Mouse (Mus musculus): ENCODE measurements at regions not wholly inside any gene's neighbourhood (a gene's known extent, or its start where the extent isn't known, plus 50 kb on each side); places are given as distances from the start of the nearest gene placed in this dataset.
"Not testable (repeated sequence)": the region's sequence is repeated elsewhere in the genome, so short reads cannot be mapped to it uniquely, and the experiment has no call there.

DNA sequence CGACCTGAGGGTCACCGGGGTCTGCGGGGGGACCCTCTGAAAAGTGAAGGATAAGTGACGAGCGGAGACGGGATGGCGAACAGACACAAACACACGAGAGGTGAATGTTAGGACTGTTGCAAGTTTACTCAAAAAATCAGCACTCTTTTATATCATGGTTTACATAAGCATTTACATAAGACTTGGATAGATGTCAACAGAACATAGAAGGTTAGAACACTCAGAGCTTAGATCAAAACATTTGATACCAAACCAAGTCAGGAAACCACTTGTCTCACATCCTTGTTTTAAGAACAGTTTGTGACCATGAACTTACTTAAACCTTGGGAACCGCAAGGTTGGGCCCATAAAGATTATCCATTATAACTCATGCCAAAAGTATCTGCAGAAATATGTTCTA, 1042.2 kb upstream of the Sel1l start:
- ATAC-seq (replicated peaks; ENCODE audit: poor library complexity): peak; percentile 42; the same call in 1 of the 2 replicates

DNA sequence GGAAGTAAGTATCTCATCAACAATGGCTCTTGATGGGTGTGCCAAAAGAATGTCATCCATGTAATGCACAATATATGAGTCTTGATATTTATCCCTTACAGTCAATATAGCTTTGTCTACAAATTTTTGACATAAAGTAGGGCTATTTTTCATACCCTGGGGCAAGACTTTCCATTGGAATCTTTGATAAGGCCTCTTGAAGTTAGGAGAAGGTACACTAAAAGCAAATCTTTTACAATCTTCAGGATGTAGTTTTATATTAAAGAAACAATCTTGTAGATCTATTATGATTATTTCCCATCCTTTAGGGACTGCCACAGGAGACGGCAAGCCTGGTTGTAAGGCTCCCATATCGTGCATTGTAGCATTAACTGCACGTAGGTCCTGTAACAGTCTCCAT, 1038.8 kb upstream of the Sel1l start:
- ATAC-seq (replicated peaks; ENCODE audit: poor library complexity): no peak

DNA sequence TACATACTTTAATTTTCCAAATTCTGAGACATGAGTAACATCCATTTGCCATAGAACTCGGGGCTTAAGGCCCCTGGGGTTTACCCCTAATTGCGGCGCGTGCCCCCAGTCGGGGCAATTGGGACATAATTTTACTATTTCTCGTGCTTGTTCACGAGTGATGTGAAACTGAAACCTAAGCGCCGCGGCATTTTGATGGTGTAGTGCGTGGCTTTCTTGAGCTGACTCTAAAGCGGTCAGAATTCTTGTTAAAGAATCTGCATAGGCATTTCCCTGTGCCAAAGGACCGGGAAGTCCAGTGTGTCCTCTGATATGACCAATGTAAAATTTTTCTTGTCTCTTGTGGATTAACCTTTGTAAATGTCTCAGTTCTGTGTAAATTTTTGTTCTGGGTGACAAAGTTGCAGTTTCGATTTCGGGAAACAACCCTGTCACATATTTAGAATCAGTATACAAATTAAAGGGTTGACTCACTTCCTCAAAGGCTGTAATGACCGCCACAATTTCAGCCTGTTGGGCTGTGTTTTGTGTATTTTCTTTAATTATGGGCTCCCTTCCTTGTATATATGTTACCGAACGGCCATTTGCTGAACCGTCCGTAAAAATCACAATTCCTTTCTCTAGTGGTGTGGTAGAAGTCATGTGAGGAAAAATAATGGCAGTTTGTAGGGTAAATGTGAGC, 1037.6 kb upstream of the Sel1l start:
- not testable (repeated sequence) for ATAC-seq (replicated peaks; ENCODE audit: poor library complexity)

DNA sequence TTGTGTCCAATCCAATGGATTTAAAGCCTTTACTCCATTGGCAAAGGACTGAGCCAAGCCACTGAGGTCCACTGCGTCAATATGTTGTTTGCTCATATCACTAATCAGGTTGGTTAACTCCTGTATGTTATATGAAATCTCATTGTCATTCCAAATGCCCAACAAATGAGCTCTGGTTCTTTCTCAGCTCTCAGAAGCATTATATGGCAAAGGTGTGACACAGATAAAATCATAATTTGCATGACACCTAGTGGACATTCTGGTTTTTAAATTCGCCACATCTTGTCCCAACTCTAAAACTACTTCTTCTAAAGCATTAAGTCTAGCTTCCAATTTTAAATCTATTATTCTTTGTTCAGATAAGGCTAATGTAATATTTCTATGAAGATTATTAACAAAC, 1035.1 kb upstream of the Sel1l start:
- not testable (repeated sequence) for ATAC-seq (replicated peaks; ENCODE audit: poor library complexity)

DNA sequence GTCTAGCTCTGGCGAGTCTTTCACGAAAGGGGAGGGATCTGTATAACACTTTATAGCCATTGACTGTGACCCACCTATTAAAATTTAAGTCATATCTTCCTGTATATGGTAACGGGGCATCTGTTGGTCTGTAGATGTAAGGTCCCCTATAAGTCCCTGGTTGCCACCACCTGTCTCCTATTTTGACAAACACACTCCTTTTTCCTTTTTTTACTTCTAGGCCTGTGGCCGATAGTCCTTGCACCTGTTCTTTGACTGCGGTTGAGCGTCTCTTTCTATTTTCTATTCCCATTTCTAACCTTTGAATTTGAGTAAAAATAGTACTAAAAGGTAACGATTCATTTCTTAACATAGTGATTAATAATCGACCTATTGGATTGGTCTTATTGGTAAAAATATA, 1034.1 kb upstream of the Sel1l start:
- peak; percentile 60 for ATAC-seq (replicated peaks; ENCODE audit: poor library complexity)

DNA sequence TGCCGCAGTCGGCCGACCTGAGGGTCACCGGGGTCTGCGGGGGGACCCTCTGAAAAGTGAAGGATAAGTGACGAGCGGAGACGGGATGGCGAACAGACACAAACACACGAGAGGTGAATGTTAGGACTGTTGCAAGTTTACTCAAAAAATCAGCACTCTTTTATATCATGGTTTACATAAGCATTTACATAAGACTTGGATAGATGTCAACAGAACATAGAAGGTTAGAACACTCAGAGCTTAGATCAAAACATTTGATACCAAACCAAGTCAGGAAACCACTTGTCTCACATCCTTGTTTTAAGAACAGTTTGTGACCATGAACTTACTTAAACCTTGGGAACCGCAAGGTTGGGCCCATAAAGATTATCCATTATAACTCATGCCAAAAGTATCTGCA, 1033.6 kb upstream of the Sel1l start:
- peak; percentile 35; the same call in 1 of the 2 replicates for ATAC-seq (replicated peaks; ENCODE audit: poor library complexity)

DNA sequence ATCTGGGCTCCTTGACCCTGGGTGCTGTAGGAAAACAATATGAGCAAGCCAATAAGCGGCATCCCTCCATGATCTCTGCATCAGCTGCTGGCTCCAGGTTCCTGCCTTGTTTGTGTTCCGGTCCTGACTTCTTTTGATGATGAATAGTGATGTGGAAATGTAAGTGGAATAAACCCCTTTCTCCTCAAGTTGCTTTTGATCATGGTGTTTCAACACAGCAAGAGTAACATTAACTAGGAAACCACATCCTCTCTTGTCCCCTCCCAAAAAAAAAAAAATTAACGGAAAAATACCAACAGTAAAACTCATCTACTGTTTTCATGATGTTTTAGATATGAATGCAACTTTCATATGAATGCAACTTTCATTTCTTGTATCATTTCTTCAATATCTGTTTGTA, 1024.6 kb upstream of the Sel1l start:
- no peak for ATAC-seq (replicated peaks; ENCODE audit: poor library complexity)

DNA sequence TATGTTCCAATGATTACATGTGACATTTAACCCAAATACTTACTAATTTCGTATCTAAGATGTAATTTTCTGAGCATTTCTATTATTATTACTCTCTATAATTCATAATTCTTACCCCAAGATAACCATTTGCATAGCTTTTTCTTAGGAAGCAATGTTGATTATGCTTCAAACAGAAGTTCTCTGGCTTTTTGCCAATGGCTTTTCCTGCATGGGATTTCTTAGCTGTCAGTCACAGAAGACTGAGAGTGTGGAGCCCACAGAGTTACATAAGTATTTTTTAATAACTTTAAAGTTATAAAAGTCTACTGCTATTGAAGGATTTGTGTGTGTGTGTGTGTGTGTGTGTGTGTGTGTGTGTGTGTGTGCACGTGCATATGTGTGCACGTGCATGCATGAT, 1020.4 kb upstream of the Sel1l start:
- no peak for ATAC-seq (replicated peaks; ENCODE audit: poor library complexity)

DNA sequence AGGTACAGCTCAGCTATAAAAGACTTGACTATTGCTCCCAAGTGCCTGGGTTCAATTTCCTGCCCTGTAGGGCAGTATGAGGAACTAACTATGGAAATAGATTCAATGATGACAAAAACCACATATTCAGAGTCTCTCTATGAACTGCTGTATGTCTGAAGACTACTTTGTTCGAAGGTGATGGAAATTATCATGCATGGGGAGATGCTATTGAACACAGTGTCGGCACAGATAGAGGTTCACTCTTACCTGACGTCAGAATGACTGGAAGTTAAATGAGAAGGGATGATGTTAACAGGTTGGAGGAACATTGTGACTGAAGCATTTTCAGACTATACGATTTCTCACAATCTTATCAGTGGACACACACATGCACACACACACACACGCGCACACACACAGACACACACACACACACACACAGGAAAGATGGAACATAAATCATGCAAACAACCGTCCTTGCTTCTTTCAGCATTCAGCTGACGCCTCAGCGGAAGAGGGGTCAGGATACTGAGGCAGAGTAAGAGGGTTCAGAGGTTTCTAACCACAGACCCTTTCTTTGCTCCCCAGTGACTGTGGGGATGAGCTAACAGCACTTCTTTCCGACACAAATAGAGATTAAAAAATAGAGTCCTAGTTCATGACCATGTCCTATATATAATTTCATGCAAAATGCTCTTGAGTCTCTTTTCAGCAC, 974.3 kb upstream of the Sel1l start:
- ATAC-seq (replicated peaks; ENCODE audit: poor library complexity): peak; percentile 66

DNA sequence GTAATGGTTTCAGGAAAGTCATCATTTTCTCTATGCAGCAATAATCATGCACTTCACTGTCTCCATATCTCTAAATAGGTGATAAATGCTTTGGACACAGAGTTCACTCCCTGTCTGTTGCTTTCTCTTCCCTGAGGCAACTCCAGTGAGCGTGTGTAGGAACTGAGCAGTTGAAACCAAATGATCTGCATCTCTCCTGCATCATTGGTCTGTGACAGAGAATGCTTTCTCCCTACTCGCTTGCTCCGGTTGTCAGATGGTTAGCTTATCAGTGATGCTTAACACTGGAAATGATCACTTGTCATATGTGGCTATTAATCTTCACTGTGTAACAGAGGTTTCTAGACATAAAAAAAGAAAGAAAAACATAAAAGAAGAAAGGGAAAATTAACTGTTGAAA, 969.7 kb upstream of the Sel1l start:
- no peak for ATAC-seq (replicated peaks; ENCODE audit: poor library complexity)

DNA sequence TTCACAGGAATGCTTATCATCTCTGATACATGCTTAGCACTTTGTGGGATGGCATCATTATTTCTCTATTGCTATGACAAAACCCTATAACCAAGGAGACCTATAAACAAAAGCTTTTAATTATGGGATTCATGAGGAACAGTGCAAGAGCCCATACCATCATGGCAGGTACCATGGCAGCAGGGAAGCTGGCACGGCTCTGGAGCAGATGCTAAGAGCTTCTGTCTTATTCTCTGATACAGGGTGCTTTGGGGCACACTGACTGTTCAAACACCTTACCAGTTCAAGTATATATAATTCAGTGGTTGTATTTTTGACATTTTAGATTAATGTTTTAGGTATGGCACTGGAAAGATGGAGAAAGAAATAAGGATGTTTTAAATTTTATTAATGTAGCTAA, 952.2 kb upstream of the Sel1l start:
- no peak for ATAC-seq (replicated peaks; ENCODE audit: poor library complexity)

DNA sequence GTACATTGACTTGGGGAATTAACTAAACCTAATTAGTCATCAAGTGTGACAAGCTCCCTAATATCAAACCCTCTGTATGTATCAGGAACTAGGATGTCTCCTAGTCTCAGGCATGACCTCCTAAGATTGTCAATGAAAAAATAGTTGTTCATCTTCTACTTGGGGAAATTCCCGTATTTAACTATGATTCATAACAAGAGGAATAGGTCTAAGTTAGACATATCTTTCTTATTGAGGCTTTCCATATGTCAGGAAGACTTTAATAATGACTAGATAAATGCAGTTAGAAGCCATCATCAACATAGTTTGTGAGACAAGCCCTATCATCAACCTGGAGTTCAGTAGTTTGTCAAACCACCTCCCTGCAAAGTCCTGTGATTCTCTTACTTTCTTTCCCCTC, 934.4 kb upstream of the Sel1l start:
- ATAC-seq (replicated peaks; ENCODE audit: poor library complexity): no peak

DNA sequence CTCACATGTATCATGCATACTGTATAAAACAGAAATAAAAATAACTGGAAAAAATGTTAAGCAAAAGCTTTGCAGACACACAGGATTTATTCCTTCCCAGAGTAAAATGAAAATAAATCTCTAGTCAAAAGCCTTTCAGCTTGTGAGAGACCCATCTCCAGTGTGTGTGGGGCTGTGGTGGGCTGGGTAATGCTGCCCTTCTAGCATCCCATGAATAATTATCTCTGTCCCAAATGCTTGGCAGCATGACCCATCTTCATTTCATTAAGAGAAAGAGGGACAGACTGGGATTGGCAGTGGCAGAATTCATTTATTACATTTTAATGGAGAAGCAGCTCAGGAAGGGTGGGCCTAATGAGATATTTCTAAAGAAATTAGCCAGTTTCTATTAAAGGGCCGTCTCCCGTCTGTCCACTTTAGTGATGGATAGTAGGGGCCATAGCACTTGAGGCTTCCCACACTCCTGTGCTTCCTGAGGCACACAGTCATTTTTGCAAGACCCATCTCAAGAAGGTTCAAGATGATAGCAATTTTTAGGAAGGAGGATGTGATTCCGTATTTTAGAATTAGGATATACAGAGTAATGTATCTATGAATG, 930.8 kb upstream of the Sel1l start:
- no peak for ATAC-seq (replicated peaks; ENCODE audit: poor library complexity)

DNA sequence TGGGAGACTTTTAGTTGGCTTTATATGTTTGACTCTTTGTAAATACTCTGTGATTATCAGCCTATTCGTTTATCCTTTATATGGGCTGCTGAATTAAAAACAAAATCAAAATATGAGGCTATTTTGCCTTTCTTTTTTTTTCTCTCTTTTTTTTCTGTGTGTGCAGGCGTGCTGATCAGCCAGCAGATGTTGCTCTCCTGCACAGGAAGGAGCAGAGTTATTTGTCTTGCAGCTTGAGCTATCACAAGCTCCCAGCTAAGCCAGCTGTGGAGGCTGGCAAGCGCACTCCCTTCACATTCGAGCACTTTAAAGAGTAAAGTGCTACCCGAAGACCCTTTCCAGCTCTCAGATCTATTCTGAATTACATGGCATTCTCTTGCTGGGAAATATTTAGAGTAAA, 926.7 kb upstream of the Sel1l start:
- no peak for ATAC-seq (replicated peaks; ENCODE audit: poor library complexity)

DNA sequence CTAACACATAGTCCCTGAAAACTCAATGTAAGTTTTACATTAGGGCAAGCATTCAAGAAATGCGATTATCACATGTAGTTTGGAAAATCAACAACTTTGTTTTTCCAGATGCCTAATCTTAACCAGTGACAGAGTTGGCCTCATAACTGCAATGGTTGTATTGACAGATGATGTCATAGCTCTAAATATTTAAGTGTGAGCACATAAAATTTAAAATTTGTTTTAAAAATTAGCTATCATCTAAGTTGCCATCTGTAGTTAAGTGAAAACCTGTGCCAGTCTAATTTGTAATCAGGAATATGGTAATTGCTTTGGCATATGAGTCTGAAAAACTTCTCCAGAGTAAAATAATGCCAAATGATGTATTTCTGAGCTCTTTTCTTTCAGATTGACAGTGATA, 899.6 kb upstream of the Sel1l start:
- no peak for ATAC-seq (replicated peaks; ENCODE audit: poor library complexity)

DNA sequence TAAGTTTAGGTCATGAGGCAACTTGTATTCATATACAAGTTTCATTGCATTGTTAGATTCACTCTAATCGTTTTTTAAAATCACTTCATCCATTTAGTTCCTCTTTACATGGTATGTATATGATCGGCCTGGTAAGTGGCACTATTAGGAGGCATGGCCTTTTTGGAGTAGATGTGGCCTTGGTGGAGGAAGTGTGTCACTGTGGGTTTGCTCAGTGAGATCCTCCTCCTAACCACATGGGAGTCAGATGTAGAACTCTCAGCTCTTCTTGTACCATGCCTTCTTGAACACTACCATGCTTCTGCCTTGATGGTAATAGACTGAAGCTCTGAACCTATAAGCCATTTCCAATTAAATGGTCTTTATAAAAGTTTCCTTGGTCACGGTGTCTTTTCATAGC, 891.9 kb upstream of the Sel1l start:
- peak; percentile 94 for ATAC-seq (replicated peaks; ENCODE audit: poor library complexity)

DNA sequence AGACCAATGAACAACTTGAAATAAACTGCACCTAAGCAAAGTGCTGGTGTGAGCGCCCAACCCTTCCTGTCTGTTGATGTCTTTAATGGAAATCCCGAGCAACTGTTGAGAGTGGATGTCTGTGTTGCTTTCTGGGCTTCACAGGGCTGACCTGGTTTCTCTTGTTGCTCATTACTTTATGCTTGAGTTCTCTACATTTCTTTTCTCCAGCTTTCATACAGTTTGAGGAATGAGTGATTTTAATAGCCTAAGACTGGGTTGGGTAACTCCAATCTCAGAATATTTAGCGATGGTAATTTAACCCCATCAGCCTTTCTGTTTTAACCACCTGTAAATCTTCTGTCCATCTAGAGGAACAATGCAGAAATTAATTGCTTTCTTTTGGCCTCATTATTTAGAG, 890.2 kb upstream of the Sel1l start:
- ATAC-seq (replicated peaks; ENCODE audit: poor library complexity): no peak

DNA sequence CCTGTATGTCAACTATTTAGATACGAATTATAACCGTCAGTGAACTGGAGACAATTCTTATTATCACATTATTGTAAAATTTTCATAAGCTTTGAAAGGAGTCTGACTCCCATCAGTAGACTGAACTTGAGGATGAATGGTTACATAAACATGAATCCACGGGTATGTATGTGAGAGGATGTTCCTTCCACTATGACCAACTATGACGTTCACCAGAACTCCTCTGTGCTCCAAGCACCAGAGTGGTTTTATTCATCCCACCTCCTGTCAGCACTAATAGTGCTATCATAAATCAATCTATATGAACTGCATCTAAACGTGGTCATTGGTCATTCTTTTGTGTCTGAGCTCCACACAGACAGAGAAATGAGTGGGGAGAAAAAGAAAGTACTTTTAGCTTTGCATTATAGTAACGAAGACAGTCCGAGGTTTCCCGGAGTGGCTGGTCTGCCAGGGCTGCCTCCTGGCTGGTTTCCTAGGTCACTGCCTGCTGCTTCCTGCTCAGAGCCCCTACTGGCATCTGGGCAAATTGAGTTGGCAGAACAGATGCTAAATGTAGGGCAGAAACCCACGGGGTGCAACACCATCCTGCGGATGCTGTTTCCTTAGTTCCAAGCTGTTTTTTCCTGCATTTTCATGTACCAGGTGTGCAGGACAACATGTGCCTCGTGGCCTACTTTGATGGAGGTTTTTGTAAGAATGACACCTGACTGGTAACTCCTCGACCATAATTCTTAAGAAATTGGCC, 888.8 kb upstream of the Sel1l start:
- ATAC-seq (replicated peaks; ENCODE audit: poor library complexity): peak; percentile 72

DNA sequence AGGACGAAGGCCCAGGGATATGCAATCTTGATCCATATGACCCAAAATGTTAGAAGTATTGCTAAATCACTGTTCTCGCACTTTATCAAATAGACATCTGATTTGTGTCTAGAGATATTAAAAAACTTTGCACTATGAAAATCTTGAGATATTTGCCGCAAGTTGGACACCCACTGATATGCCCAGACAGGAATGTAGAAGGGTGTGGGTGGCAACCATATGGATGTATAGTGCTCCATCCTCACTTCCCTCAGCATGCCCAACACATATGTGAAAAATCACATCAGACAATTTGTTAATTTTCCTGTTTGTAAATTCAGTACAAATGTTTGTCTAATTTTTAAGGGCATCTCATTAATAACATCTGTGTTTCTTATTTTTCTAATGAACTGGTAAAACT, 874.1 kb upstream of the Sel1l start:
- no peak for ATAC-seq (replicated peaks; ENCODE audit: poor library complexity)

DNA sequence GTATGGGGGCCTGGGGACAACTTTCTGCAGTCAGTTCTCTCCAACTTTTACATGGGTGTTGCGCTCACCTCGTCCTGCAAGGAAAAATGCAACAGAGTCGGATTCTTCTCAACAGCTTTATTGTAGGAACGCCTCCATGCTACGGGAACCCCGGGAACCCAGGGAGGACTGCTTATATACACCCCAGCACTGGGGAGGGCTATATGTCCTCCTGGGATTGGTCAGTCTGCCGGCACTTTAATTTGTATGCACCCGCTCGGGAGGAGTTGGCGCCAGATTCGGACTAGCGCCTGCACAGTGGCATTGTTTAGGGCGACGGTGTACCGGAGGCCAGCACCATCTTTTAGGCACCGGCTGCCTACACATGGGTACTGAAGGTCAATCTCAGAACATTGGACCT, 864.5 kb upstream of the Sel1l start:
- no peak for ATAC-seq (replicated peaks; ENCODE audit: poor library complexity)

DNA sequence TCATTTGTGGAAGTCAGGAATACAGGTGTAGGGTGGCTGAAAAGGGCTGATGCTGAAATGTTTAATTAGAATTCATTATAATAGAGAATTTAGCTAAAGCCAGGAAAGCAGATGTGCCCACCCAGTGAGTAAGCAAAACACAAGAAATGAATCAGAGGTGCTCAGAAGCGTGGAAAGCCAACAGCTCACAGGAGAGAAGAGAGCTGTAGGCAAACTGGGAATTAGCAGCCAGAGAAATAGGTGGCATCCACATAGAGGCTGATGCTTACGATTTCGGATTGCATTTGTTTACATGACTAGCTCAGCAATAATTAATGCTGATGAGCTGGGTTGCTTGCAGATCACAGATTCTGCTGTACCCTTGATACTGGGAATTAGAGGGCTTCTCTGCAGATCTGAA, 859.5 kb upstream of the Sel1l start:
- ATAC-seq (replicated peaks; ENCODE audit: poor library complexity): no peak

DNA sequence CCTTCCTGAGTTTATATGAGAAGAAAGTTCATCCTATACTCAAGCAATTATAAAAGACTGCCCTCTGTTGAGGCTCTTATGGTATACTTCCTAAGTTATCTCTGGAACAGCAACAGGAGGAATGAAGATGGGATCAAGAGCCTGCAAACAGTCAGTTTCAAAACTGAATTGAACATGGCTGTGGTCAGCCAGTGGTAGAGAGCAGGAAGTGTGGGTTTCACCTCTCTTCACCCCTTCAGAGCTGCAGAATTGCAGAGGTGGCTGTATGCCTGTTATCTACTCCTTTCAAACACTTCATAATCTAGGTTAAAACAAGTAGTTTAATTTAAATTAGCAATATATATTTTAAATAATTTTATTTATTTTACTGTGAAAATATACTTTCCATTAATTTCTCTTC, 854.8 kb upstream of the Sel1l start:
- peak; percentile 94 for ATAC-seq (replicated peaks; ENCODE audit: poor library complexity)

Measured in megakaryocyte progenitor cell, adult 5-6 weeks (primary cell).